Mouse (Mus musculus): ENCODE data around the gene Palm3.
"Not testable (repeated sequence)": the region's sequence is repeated elsewhere in the genome, so short reads cannot be mapped to it uniquely, and the experiment has no call there.

Palm3 gene

GRCm38 (mm10) chr8:83998231-83999056, 22.8 kb upstream of the Palm3 start:
- DNase-seq (ENCODE audit: low spot score), result peak; percentile 59

- DNase-seq (ENCODE audit: low spot score), result no peak
Measured at GRCm38 (mm10) chr8:83999057-83999705, 22.1 kb upstream of the Palm3 start.

GRCm38 (mm10) chr8:83999825-84000224, 21.4 kb upstream of the Palm3 start:
- no peak for DNase-seq (ENCODE audit: low spot score)

- no peak for DNase-seq (ENCODE audit: low spot score)
Measured at GRCm38 (mm10) chr8:84001281-84002000, 19.8 kb upstream of the Palm3 start, which contains the start of gene 1700067K01Rik. TSS of gene 1700067K01Rik (plus strand) at chr8:84001502.

GRCm38 (mm10) chr8:84002957-84003611, 18.2 kb upstream of the Palm3 start:
- DNase-seq (ENCODE audit: low spot score), result no peak

- no peak for DNase-seq (ENCODE audit: low spot score)
Measured at GRCm38 (mm10) chr8:84003612-84004246, 17.5 kb upstream of the Palm3 start.

GRCm38 (mm10) chr8:84004533-84005201, 16.6 kb upstream of the Palm3 start:
- DNase-seq (ENCODE audit: low spot score), result peak; percentile 94

- DNase-seq (ENCODE audit: low spot score), result not testable (repeated sequence)
Measured at GRCm38 (mm10) chr8:84005502-84005901, 15.8 kb upstream of the Palm3 start.

- DNase-seq (ENCODE audit: low spot score), result no peak
Measured at GRCm38 (mm10) chr8:84008362-84008761, 12.9 kb upstream of the Palm3 start.

GRCm38 (mm10) chr8:84009876-84010275, 11.4 kb upstream of the Palm3 start:
- peak; percentile 88 for DNase-seq (ENCODE audit: low spot score)

GRCm38 (mm10) chr8:84010625-84011611, 10.4 kb upstream of the Palm3 start:
- DNase-seq (ENCODE audit: low spot score), result peak; percentile 77

GRCm38 (mm10) chr8:84011705-84012498, 9.4 kb upstream of the Palm3 start, which contains the start of gene 2210011C24Rik:
TSS of gene 2210011C24Rik (minus strand) at chr8:84012171.
- DNase-seq (ENCODE audit: low spot score), result peak; percentile 41

GRCm38 (mm10) chr8:84012499-84013165, 8.6 kb upstream of the Palm3 start:
- no peak for DNase-seq (ENCODE audit: low spot score)

GRCm38 (mm10) chr8:84015833-84016232, 5.4 kb upstream of the Palm3 start:
- no peak for DNase-seq (ENCODE audit: low spot score)

GRCm38 (mm10) chr8:84019738-84020137, 1.5 kb upstream of the Palm3 start:
- DNase-seq (ENCODE audit: low spot score), result no peak

GRCm38 (mm10) chr8:84021569-84021968, 298 bp downstream of the Palm3 start:
- DNase-seq (ENCODE audit: low spot score), result no peak

GRCm38 (mm10) chr8:84023085-84023484, 1.8 kb downstream of the Palm3 start:
- DNase-seq (ENCODE audit: low spot score), result peak; percentile 79

- DNase-seq (ENCODE audit: low spot score), result no peak
Measured at GRCm38 (mm10) chr8:84023631-84024030, 2.4 kb downstream of the Palm3 start.

Measured in urinary bladder, postnatal 14 days (tissue).